Mouse (Mus musculus) forebrain, embryonic 15.5 days (tissue): ENCODE data around the gene Asap3. TPM values are rescaled to one million over a fixed set of nuclear protein-coding genes. Genes with fewer than 3 reads are reported as not detected.

Experiments used
- polyA plus RNA-seq: library from polyadenylated mRNA; unstranded; fragments of >200 nt; fragmentation: Nextera tagmentation; extraction: Ambion mirVana; gene quantifications from 2 replicates; pipeline ENCODE4 v1.2.1, GENCODE M21; 2015

Asap3 gene
- polyA plus RNA-seq, 1 experiment from 2014 or later, result 3.4 TPM

Other genes starting within 250 kb of the Asap3 start
- 35.2 and 35.6 TPM in 2 replicates for gene Gale, start 242.6 kb upstream of the Asap3 start, polyA plus RNA-seq
- 180 and 188 TPM in 2 replicates for gene Lypla2, start 233.7 kb upstream of the Asap3 start, polyA plus RNA-seq
- gene Pithd1, start 219.1 kb upstream of the Asap3 start, polyA plus RNA-seq, result 52.1 and 55.3 TPM in 2 replicates
- gene Eloa, start 184.6 kb upstream of the Asap3 start, polyA plus RNA-seq, result 30.5 and 32.6 TPM in 2 replicates
- gene Rpl11, start 152.9 kb upstream of the Asap3 start, polyA plus RNA-seq, result 302 and 341 TPM in 2 replicates
- 87.3 and 98.1 TPM in 2 replicates for gene Id3, start 62.9 kb upstream of the Asap3 start, polyA plus RNA-seq
- 5.4 and 6.0 TPM in 2 replicates for gene E2f2, start 34.0 kb upstream of the Asap3 start, polyA plus RNA-seq
- gene Tcea3, start 41.4 kb downstream of the Asap3 start, polyA plus RNA-seq, result 0.57 and 1.0 TPM in 2 replicates
- gene Zfp46, start 78.3 kb downstream of the Asap3 start, polyA plus RNA-seq, result 42.2 and 46.1 TPM in 2 replicates
- gene Hnrnpr, start 104.6 kb downstream of the Asap3 start, polyA plus RNA-seq, result 247 and 258 TPM in 2 replicates
- 0.70 and 0.74 TPM in 2 replicates for gene Htr1d, start 217.2 kb downstream of the Asap3 start, polyA plus RNA-seq